ENCODE assay signal across 11 mouse cellular contexts in the genomic region with DNA sequence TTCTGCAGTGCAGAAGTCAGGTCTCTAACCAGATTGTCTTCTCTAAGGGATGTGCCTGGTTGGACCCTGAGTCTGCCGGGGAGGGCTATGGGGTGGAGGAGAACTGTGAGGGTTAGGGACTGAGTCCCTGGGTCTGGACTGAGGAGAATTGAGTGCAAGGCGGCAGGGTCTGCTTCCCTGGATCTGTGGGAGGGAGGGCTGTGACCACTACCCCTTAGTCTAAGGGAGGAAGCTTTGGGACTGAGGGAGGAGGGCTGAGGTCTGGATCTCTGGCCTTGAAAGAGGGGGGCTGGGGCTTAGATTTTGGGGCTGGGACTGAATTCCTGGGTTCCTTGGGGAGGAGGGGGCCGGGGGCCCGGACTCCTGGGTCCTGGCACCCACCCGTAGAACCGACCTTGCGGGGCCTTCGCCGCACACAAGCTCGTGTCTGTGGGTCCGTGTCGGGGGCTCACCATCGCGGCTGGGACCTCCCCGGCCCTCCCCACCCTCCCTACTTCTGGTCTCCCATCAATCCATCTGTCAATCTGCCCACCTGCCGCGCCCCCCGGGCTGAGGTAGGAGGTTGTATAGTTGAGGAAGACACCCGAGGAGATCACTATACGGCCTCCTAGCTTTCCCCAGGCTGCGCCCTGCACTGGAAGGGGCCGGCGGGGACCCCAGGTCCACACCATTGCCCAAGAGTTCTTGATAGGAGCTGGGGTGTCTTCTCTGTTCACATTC. TPM values are rescaled to one million over a fixed set of nuclear protein-coding genes. Genes with fewer than 3 reads are reported as not detected.
DNase-seq lines count a peak whose midpoint lies in the region; ATAC-seq and TF ChIP-seq lines count a peak whose summit lies in the region.
"Had no signal": no experiment of that assay in that cellular context is flagged by ENCODE, and none has a peak within 500 bp of the region (broad histone marks: within the 10 kb centered on the region; RNA-seq: fewer than 3 reads in every experiment).

No protein-coding gene starts in this region.

- no peak for TF ChIP-seq POLR2A in kidney, adult 2 months (IDR thresholded peaks at IDR 0.05; ENCODE audit: low read depth, low read length)

- H3K4me1 ChIP-seq in kidney, adult 2 months (ENCODE audit: control insufficient read depth, insufficient read depth, low read length), result 0 out of 2 replicates have a peak, but pooled peaks cover 6% of the 10 kb centered on the region
- H3K4me1 ChIP-seq in heart, embryonic 16.5 days (ENCODE audit: control insufficient read depth, insufficient read depth, low read length), result peaks cover 43% of the 10 kb centered on the region
- peaks cover 30% of the 10 kb centered on the region for H3K4me1 ChIP-seq in midbrain, embryonic 11.5 days (ENCODE audit: control insufficient read depth, insufficient read depth, low read length)

- whole genome bisulfite sequencing in kidney, adult 2 months, result 37% methylated on average over 23 of the region's 23 CpGs
- WGBS in heart, embryonic 16.5 days, result 53% methylated on average over 23 of the region's 23 CpGs
- 69% methylated on average over 23 of the region's 23 CpGs for WGBS in midbrain, embryonic 11.5 days

- H3K9me3 ChIP-seq in heart, embryonic 16.5 days (replicated peaks; ENCODE audit: control insufficient read depth, low read length), result no peaks in the 10 kb centered on the region
- H3K9me3 ChIP-seq in midbrain, embryonic 11.5 days (ENCODE audit: control insufficient read depth, low read length), result no peaks in the 10 kb centered on the region

- TF ChIP-seq CTCF in kidney, adult 2 months (conservative IDR thresholded peaks at IDR 0.05; ENCODE audit: insufficient read depth, insufficient read length, low read depth, low read length), result no peak

- H3K27ac ChIP-seq in kidney, adult 2 months (ENCODE audit: insufficient read depth, low read depth, low read length), result no peak overlapping the region
- H3K27ac ChIP-seq in heart, embryonic 16.5 days (ENCODE audit: low read length), result peak overlapping the region; percentile 99
- H3K27ac ChIP-seq in midbrain, embryonic 11.5 days (ENCODE audit: low read depth, low read length), result peak overlapping the region; percentile 99; the same call in 1 of the 2 replicates
- H3K27ac ChIP-seq: macrophage had no signal

- no peaks in the 10 kb centered on the region for H3K36me3 ChIP-seq in kidney, adult 2 months (ENCODE audit: control insufficient read depth, insufficient read depth, low read length)
- H3K36me3 ChIP-seq in heart, embryonic 16.5 days (ENCODE audit: control insufficient read depth, insufficient read depth), result peaks cover 10% of the 10 kb centered on the region
- H3K36me3 ChIP-seq in midbrain, embryonic 11.5 days (ENCODE audit: control insufficient read depth, insufficient read depth, low read length), result peaks cover 12% of the 10 kb centered on the region; the same call in 1 of the 2 replicates

- no peak for DNase-seq in kidney, adult 2 months
- no peak for DNase-seq in kidney, adult 11 months
- peak; percentile 38 to 52 for DNase-seq in cerebellum, postnatal 10 days
- DNase-seq in midbrain, embryonic 11.5 days (ENCODE audit: low spot score, missing footprints), result peak; percentile 81
- DNase-seq in retina, embryonic 14.5 days (ENCODE audit: low spot score), result no peak
- no peak for DNase-seq in urinary bladder, postnatal 10 days (ENCODE audit: low spot score)

- H3K27me3 ChIP-seq in kidney, adult 2 months (replicated peaks; ENCODE audit: control insufficient read depth, insufficient read depth, low read length), result no peaks in the 10 kb centered on the region
- no peaks in the 10 kb centered on the region for H3K27me3 ChIP-seq in heart, embryonic 16.5 days (ENCODE audit: control insufficient read depth, insufficient read depth, low read length)
- H3K27me3 ChIP-seq in midbrain, embryonic 11.5 days (ENCODE audit: control insufficient read depth, insufficient read depth, low read length), result no peaks in the 10 kb centered on the region

- H3K4me2 ChIP-seq in heart, embryonic 16.5 days (ENCODE audit: low read depth, low read length), result peak overlapping the region; percentile 82
- H3K4me2 ChIP-seq in midbrain, embryonic 11.5 days, result peak overlapping the region; percentile 82

- peak overlapping the region; percentile 3; the same call in 1 of the 2 replicates for H3K4me3 ChIP-seq in kidney, adult 2 months (ENCODE audit: insufficient read depth, low read depth, low read length)
- peak overlapping the region; percentile 88 for H3K4me3 ChIP-seq in heart, embryonic 16.5 days (ENCODE audit: low read length)
- peak overlapping the region; percentile 89 for H3K4me3 ChIP-seq in midbrain, embryonic 11.5 days (ENCODE audit: low read depth, low read length)

- peak overlapping the region; percentile 95 for H3K9ac ChIP-seq in heart, embryonic 16.5 days (ENCODE audit: low read length)
- peak overlapping the region; percentile 92 for H3K9ac ChIP-seq in midbrain, embryonic 11.5 days (ENCODE audit: low read length)

- ATAC-seq in heart, embryonic 16.5 days (replicated peaks; ENCODE audit: extremely low read depth, insufficient read depth, low FRiP score), result no peak
- no peak for ATAC-seq in midbrain, embryonic 11.5 days (ENCODE audit: low FRiP score)
- no peak for ATAC-seq in monocyte, adult 5-6 weeks (replicated peaks; ENCODE audit: insufficient number of reproducible peaks, low FRiP score, low TSS enrichment, poor library complexity, severe bottlenecking)

RNA-seq across cellular contexts. Expression of a gene that starts 3.0 kb away (rescaled TPM):
- 43.9 and 49.0 TPM in 2 replicates for polyA plus RNA-seq in kidney, adult 2 months (2012; rRNA removed)
- 17.4 and 23.6 TPM in 2 replicates for polyA plus RNA-seq in heart, embryonic 16.5 days (2015; fragmentation: Nextera tagmentation; extraction: Ambion mirVana)
- 16.1 and 16.4 TPM in 2 replicates for polyA plus RNA-seq in midbrain, embryonic 11.5 days (2014; fragmentation: Nextera tagmentation; extraction: Ambion mirVana)
- 0.10 TPM in 1 of 3 replicates, not detected in the others for total RNA-seq in monocyte, adult 5-6 weeks (2017)

RNA-seq across cellular contexts. Expression of a gene that starts 25.0 kb away (rescaled TPM):
- polyA plus RNA-seq in kidney, adult 2 months (2012; rRNA removed), result 0.08 and 0.10 TPM in 2 replicates
- 0.98 and 1.2 TPM in 2 replicates for polyA plus RNA-seq in heart, embryonic 16.5 days (2015; fragmentation: Nextera tagmentation; extraction: Ambion mirVana)
- polyA plus RNA-seq in midbrain, embryonic 11.5 days (2014; fragmentation: Nextera tagmentation; extraction: Ambion mirVana), result 0.38 and 0.87 TPM in 2 replicates
- not detected in 3 replicates for total RNA-seq in monocyte, adult 5-6 weeks (2017)
- total RNA-seq: common myeloid progenitor, adult 5-6 weeks; MEL had no signal
- polyA plus RNA-seq: macrophage had no signal

RNA-seq across cellular contexts. Expression of a gene that starts 53.8 kb away (rescaled TPM):
- 0.07 TPM in 1 of 2 replicates, not detected in the other for polyA plus RNA-seq in kidney, adult 2 months (2012; rRNA removed)
- polyA plus RNA-seq in heart, embryonic 16.5 days (2015; fragmentation: Nextera tagmentation; extraction: Ambion mirVana), result 0.21 and 0.40 TPM in 2 replicates
- polyA plus RNA-seq in midbrain, embryonic 11.5 days (2014; fragmentation: Nextera tagmentation; extraction: Ambion mirVana), result not detected in 2 replicates
- 9.8 to 11.3 TPM (median 10.1 TPM) in 3 replicates for total RNA-seq in monocyte, adult 5-6 weeks (2017)
- total RNA-seq: MEL had no signal

RNA-seq across cellular contexts. Expression of a gene that starts 57.6 kb away (rescaled TPM):
- 0.14 and 0.16 TPM in 2 replicates for polyA plus RNA-seq in kidney, adult 2 months (2012; rRNA removed)
- 0.21 and 0.33 TPM in 2 replicates for polyA plus RNA-seq in heart, embryonic 16.5 days (2015; fragmentation: Nextera tagmentation; extraction: Ambion mirVana)
- not detected in 2 replicates for polyA plus RNA-seq in midbrain, embryonic 11.5 days (2014; fragmentation: Nextera tagmentation; extraction: Ambion mirVana)
- total RNA-seq in monocyte, adult 5-6 weeks (2017), result 29.1 to 53.2 TPM (median 41.4 TPM) in 3 replicates
- total RNA-seq: MEL had no signal

RNA-seq across cellular contexts. Expression of a gene that starts 57.7 kb away (rescaled TPM):
- not detected in 2 replicates for polyA plus RNA-seq in kidney, adult 2 months (2012; rRNA removed)
- not detected in 2 replicates for polyA plus RNA-seq in heart, embryonic 16.5 days (2015; fragmentation: Nextera tagmentation; extraction: Ambion mirVana)
- not detected in 2 replicates for polyA plus RNA-seq in midbrain, embryonic 11.5 days (2014; fragmentation: Nextera tagmentation; extraction: Ambion mirVana)
- not detected in 3 replicates for total RNA-seq in monocyte, adult 5-6 weeks (2017)
- total RNA-seq: common myeloid progenitor, adult 5-6 weeks; MEL had no signal
- polyA plus RNA-seq: macrophage had no signal

Comparison
In these comparisons a context has a peak if more than half of its experiments do, and no peak if none do; other contexts are left out.
1. DNase-seq: peak in cerebellum, postnatal 10 days (2 of 2) and midbrain, embryonic 11.5 days (single experiment); none in kidney, adult 2 months (single experiment), kidney, adult 11 months (single experiment), retina, embryonic 14.5 days (single experiment) and urinary bladder, postnatal 10 days (single experiment).
2. H3K4me3 ChIP-seq: peak in every context shown above with its lines; median percentile 89 in midbrain, embryonic 11.5 days; 88 in heart, embryonic 16.5 days; 3 in kidney, adult 2 months.